Mouse (Mus musculus) intestine, embryonic 15.5 days (tissue): ENCODE results near the gene Tpd52l1. TPM values are rescaled to one million over a fixed set of nuclear protein-coding genes. Genes with fewer than 3 reads are reported as not detected.
A peak's percentile ranks its signal among the peaks of the same experiment; 100 is the strongest.

Experiments used
- ATAC-seq: fragments of 200-750 bp; cut with Nextera tagmentation; 2 replicates; pipeline ENCODE4 v1.8.0; 2017; ENCODE audit warnings: moderate TSS enrichment, moderate library complexity
- H3K27ac ChIP-seq: fragments of 300-500 bp; sonication (generic); 2 replicates; pipeline ENCODE4 v1.5.1; 2015; ENCODE audit warnings: mild to moderate bottlenecking, inconsistent platforms
- H3K27me3 ChIP-seq: fragments of 300-500 bp; sonication (generic); replicated peaks from 2 replicates; pipeline ENCODE4 v1.6.1; 2015; ENCODE audit warnings: inconsistent platforms
- H3K36me3 ChIP-seq: fragments of 300-500 bp; sonication (generic); 2 replicates; pipeline ENCODE4 v1.6.1; 2015; ENCODE audit warnings: inconsistent platforms
- H3K4me1 ChIP-seq: fragments of 300-500 bp; sonication (generic); replicated peaks from 2 replicates; pipeline ENCODE4 v1.6.1; 2015; ENCODE audit warnings: inconsistent platforms
- H3K4me2 ChIP-seq: fragments of 300-500 bp; sonication (generic); replicated peaks from 2 replicates; pipeline ENCODE4 v1.6.1; 2015; ENCODE audit warnings: mild to moderate bottlenecking, inconsistent platforms
- H3K4me3 ChIP-seq: fragments of 300-500 bp; sonication (generic); replicated peaks from 2 replicates; pipeline ENCODE4 v1.5.1; 2015; ENCODE audit warnings: inconsistent platforms
- H3K9ac ChIP-seq: fragments of 300-500 bp; sonication (generic); 2 replicates; pipeline ENCODE4 v1.6.1; 2015; ENCODE audit warnings: inconsistent platforms
- H3K9me3 ChIP-seq: fragments of 300-500 bp; sonication (generic); 2 replicates; pipeline ENCODE4 v1.6.1; 2016; ENCODE audit warnings: inconsistent platforms
- WGBS: fragments of 180-500 bp; shearing (Covaris S2); methylation state at CpG from one replicate; pipeline ENCODE4 v1.1.7; 2015; 5-methylcytosine and 5-hydroxymethylcytosine counted together
- polyA plus RNA-seq: library from polyadenylated mRNA; unstranded; fragments of >200 nt; fragmentation: Nextera tagmentation; extraction: Ambion mirVana; gene quantifications from 2 replicates; pipeline ENCODE4 v1.2.1, GENCODE M21; 2015

The Tpd52l1 gene
- polyA plus RNA-seq, 1 experiment from 2014 or later = 16.5 TPM

- Histone ChIP-seq H3K27me3 (no peaks in the 10 kb centered on the region), H3K27ac (no peak overlapping the region), H3K36me3 (no peaks in the 10 kb centered on the region), H3K4me2 (no peak overlapping the region), H3K4me1 (no peaks in the 10 kb centered on the region), H3K9me3 (no peaks in the 10 kb centered on the region), H3K9ac (no peak overlapping the region), H3K4me3 (no peak overlapping the region)
- ATAC-seq = no peak
- 79% methylated on average over 3 of the region's 3 CpGs for WGBS
These were observed 115.3 kb downstream of the Tpd52l1 start for GRCm38 (mm10) chr10:31330286-31330962.

GRCm38 (mm10) chr10:31329436-31329835, 116.3 kb downstream of the Tpd52l1 start:
- Histone ChIP-seq H3K4me1 (no peaks in the 10 kb centered on the region), H3K36me3 (no peaks in the 10 kb centered on the region), H3K9me3 (no peaks in the 10 kb centered on the region), H3K9ac (no peak overlapping the region), H3K27ac (no peak overlapping the region), H3K27me3 (no peaks in the 10 kb centered on the region), H3K4me3 (no peak overlapping the region), H3K4me2 (no peak overlapping the region)
- no peak for ATAC-seq
- WGBS = 76% methylated on average over 1 of the region's 1 CpGs

- no peaks in the 10 kb centered on the region for H3K4me1 ChIP-seq
- no peak overlapping the region for H3K4me3 ChIP-seq
- WGBS = 74% methylated on average over 5 of the region's 5 CpGs
- peaks cover 6% of the 10 kb centered on the region; the same call in 1 of the 2 replicates for H3K36me3 ChIP-seq
- H3K27me3 ChIP-seq = no peaks in the 10 kb centered on the region
- no peak for ATAC-seq
- H3K27ac ChIP-seq = no peak overlapping the region
- no peak overlapping the region for H3K9ac ChIP-seq
- H3K9me3 ChIP-seq = no peaks in the 10 kb centered on the region
- no peak overlapping the region for H3K4me2 ChIP-seq
These were observed 127.3 kb downstream of the Tpd52l1 start for GRCm38 (mm10) chr10:31318491-31318890.

- Histone ChIP-seq H3K4me3 (peak within 1 kb of the TSS; percentile 78), H3K4me1 (no peaks in the 10 kb centered on the region), H3K27ac (peak within 1 kb of the TSS; percentile 96), H3K9ac (peak within 1 kb of the TSS; percentile 88), H3K9me3 (no peaks in the 10 kb centered on the region), H3K4me2 (peak within 1 kb of the TSS; percentile 70), H3K36me3 (peaks cover 3% of the 10 kb centered on the region; the same call in 1 of the 2 replicates), H3K27me3 (no peaks in the 10 kb centered on the region)
- peak; percentile 99 for ATAC-seq
- WGBS = 3% methylated on average over 42 of the region's 44 CpGs
These were observed 132.6 kb downstream of the Tpd52l1 start, which contains the start of gene Hddc2 for GRCm38 (mm10) chr10:31312865-31313848. TSS of gene Hddc2 (plus strand) at chr10:31313383.

GRCm38 (mm10) chr10:31307024-31307598, 138.6 kb downstream of the Tpd52l1 start:
- Histone ChIP-seq H3K9me3 (no peaks in the 10 kb centered on the region), H3K27me3 (no peaks in the 10 kb centered on the region), H3K4me1 (no peaks in the 10 kb centered on the region), H3K9ac (no peak overlapping the region), H3K36me3 (no peaks in the 10 kb centered on the region), H3K27ac (no peak overlapping the region), H3K4me2 (no peak overlapping the region), H3K4me3 (no peak overlapping the region)
- WGBS = 23% methylated on average over 1 of the region's 1 CpGs
- ATAC-seq = no peak

- 94% methylated on average over 2 of the region's 2 CpGs for WGBS
- H3K27me3 ChIP-seq = no peaks in the 10 kb centered on the region
- H3K36me3 ChIP-seq = no peaks in the 10 kb centered on the region
- H3K4me1 ChIP-seq = no peaks in the 10 kb centered on the region
- H3K27ac ChIP-seq = no peak overlapping the region
- H3K4me2 ChIP-seq = no peak overlapping the region
- H3K4me3 ChIP-seq = no peak overlapping the region
- H3K9me3 ChIP-seq = no peaks in the 10 kb centered on the region
- no peak overlapping the region for H3K9ac ChIP-seq
- no peak for ATAC-seq
These were observed 142.3 kb downstream of the Tpd52l1 start for GRCm38 (mm10) chr10:31303446-31303845.

- Histone ChIP-seq H3K9ac (no peak overlapping the region), H3K4me1 (no peaks in the 10 kb centered on the region), H3K36me3 (no peaks in the 10 kb centered on the region), H3K4me2 (no peak overlapping the region), H3K4me3 (no peak overlapping the region), H3K9me3 (no peaks in the 10 kb centered on the region), H3K27ac (no peak overlapping the region), H3K27me3 (no peaks in the 10 kb centered on the region)
- WGBS = 70% methylated on average over 1 of the region's 1 CpGs
- ATAC-seq = no peak
These were observed 145.5 kb downstream of the Tpd52l1 start for GRCm38 (mm10) chr10:31300292-31300691.

- no peak overlapping the region for H3K4me2 ChIP-seq
- H3K27ac ChIP-seq = no peak overlapping the region
- H3K36me3 ChIP-seq = no peaks in the 10 kb centered on the region
- ATAC-seq = peak; percentile 53
- H3K27me3 ChIP-seq = no peaks in the 10 kb centered on the region
- H3K9me3 ChIP-seq = no peaks in the 10 kb centered on the region
- WGBS = 34% methylated on average over 6 of the region's 6 CpGs
- H3K4me3 ChIP-seq = no peak overlapping the region
- H3K9ac ChIP-seq = no peak overlapping the region
- H3K4me1 ChIP-seq = no peaks in the 10 kb centered on the region
These were observed 146.7 kb downstream of the Tpd52l1 start for GRCm38 (mm10) chr10:31298921-31299574.

- 61% methylated on average over 2 of the region's 2 CpGs for WGBS
- no peak overlapping the region for H3K9ac ChIP-seq
- H3K27ac ChIP-seq = no peak overlapping the region
- no peaks in the 10 kb centered on the region for H3K9me3 ChIP-seq
- no peaks in the 10 kb centered on the region for H3K27me3 ChIP-seq
- no peak overlapping the region for H3K4me2 ChIP-seq
- no peak overlapping the region for H3K4me3 ChIP-seq
- H3K36me3 ChIP-seq = no peaks in the 10 kb centered on the region
- no peak for ATAC-seq
- H3K4me1 ChIP-seq = no peaks in the 10 kb centered on the region
These were observed 147.5 kb downstream of the Tpd52l1 start for GRCm38 (mm10) chr10:31298263-31298662.

GRCm38 (mm10) chr10:31297106-31297505, 148.7 kb downstream of the Tpd52l1 start:
- H3K4me2 ChIP-seq = no peak overlapping the region
- no peak overlapping the region for H3K4me3 ChIP-seq
- H3K27me3 ChIP-seq = no peaks in the 10 kb centered on the region
- no peaks in the 10 kb centered on the region for H3K9me3 ChIP-seq
- H3K4me1 ChIP-seq = no peaks in the 10 kb centered on the region
- H3K27ac ChIP-seq = no peak overlapping the region
- H3K36me3 ChIP-seq = no peaks in the 10 kb centered on the region
- no peak for ATAC-seq
- H3K9ac ChIP-seq = no peak overlapping the region
- WGBS = 77% methylated on average over 4 of the region's 4 CpGs

- ATAC-seq = no peak
These were observed 149.3 kb downstream of the Tpd52l1 start for GRCm38 (mm10) chr10:31296458-31296857.

GRCm38 (mm10) chr10:31295705-31296104, 150.1 kb downstream of the Tpd52l1 start:
- Histone ChIP-seq H3K4me3 (no peak overlapping the region), H3K4me1 (no peaks in the 10 kb centered on the region), H3K36me3 (no peaks in the 10 kb centered on the region), H3K27ac (no peak overlapping the region), H3K4me2 (no peak overlapping the region), H3K9me3 (no peaks in the 10 kb centered on the region), H3K27me3 (no peaks in the 10 kb centered on the region), H3K9ac (no peak overlapping the region)
- no peak for ATAC-seq
- WGBS = 60% methylated on average over 5 of the region's 5 CpGs

More at GRCm38 (mm10) chr10:31296458-31296857, 149.3 kb downstream of the Tpd52l1 start:
- Histone ChIP-seq H3K9ac (no peak overlapping the region), H3K27me3 (no peaks in the 10 kb centered on the region), H3K27ac (no peak overlapping the region), H3K4me2 (no peak overlapping the region), H3K9me3 (no peaks in the 10 kb centered on the region), H3K36me3 (no peaks in the 10 kb centered on the region), H3K4me3 (no peak overlapping the region), H3K4me1 (no peaks in the 10 kb centered on the region)
- 42% methylated on average over 1 of the region's 1 CpGs for WGBS
